Mouse (Mus musculus) embryonic fibroblast, embryonic 13.5 days (primary cell): ENCODE measurements at regions not wholly inside any gene's neighbourhood (a gene's known extent, or its start where the extent isn't known, plus 50 kb on each side); places are given as distances from the start of the nearest gene placed in this dataset.

Experiments
- CTCF ChIP-seq: IDR thresholded peaks from 2 replicates; pipeline ENCODE4 v1.5.1; 2011; ENCODE audit warnings: mild to moderate bottlenecking, control low read depth, low read length, moderate library complexity, borderline replicate concordance; ENCODE audit not compliant: insufficient read depth
- POLR2A ChIP-seq: IDR thresholded peaks from 2 replicates; pipeline ENCODE4 v1.6.1; 2011; ENCODE audit warnings: low read depth, mild to moderate bottlenecking, control low read depth, low read length, moderate library complexity

DNA sequence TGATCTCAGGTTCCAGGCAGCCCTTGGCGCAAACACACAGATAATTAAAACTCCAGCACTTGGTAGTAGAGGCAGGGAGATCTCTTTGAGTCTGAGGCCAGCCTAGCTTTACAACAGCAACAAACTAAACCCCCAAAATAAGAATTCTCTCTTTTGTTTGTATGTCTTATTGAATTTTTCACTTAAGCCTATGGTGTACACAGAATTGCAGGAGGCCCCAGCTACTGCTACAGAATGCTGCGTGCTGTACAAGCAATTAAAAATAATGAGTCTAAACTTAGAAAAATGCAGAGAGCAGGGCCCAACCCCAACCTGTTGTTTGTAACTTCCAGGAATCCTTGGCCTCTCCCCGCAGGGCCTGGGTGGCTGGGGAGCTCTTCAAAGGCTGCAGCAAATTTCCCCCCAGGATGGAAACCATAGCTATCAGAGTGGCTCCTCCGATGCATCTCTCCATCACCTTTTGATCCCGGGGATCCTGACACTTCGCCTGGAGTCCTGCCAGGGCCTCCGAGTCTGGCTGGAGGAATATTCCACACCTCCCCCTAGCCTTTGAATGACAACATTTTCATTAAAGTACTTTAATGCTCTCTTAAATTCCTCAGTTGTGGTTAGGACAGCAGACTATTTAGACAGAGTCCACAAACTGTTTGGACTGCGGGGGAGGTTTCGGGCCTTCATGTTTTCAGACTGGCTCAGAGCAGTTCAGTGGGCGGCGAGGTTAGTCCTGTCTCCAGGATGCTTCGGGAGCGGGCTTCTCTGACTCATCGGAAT is 116.7 kb upstream of the Myocd start:
- TF ChIP-seq POLR2A (no peak), CTCF (no peak)
